Mouse (Mus musculus): Measurements from ENCODE around the gene Katnal1. TPM values are rescaled to one million over a fixed set of nuclear protein-coding genes. Genes with fewer than 3 reads are reported as not detected.

The Katnal1 gene
- polyA plus RNA-seq, 1 experiment from 2014 or later: 9.0 TPM

DNA sequence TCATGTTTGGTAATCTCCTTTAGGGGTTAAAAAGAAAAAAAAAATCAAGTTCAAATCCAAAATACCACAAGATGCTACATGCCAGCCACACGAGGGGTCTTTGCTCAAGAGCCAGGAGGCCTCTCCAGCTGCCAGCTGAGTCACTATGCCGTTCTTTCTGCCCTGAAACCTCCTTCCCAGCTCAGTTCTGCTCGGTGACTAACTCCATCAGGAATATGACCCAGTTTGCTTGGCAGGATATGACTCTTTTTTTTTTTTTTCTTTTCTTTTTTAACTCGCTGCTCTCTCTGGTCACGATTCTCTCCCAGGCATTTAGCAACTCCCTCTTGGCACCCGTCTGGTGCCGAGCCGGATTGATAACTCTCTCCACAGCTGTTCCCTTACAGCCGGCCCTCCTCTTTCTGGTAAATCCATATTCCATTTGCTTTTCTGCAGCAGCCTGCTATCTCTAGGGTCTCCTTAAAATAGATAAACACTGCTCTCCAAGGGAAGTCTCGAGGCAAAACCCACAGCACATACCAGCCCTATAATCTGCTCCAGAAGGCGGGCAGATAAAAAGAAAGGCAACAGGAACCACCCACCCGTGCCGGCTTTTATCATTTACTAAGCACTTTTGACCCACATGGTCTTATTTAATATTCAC lies 36.7 kb upstream of the Katnal1 start:
- Histone ChIP-seq H3K9me3 (replicated peaks) (no peaks in the 10 kb centered on the region), H3K4me2 (peak overlapping the region; percentile 63), H3K9ac (peak overlapping the region; percentile 32; the same call in 1 of the 2 replicates), H3K4me1 (replicated peaks) (peaks cover 66% of the 10 kb centered on the region), H3K4me3 (replicated peaks) (peak overlapping the region; percentile 22; the same call in 1 of the 2 replicates), H3K36me3 (replicated peaks) (no peaks in the 10 kb centered on the region), H3K27ac (replicated peaks) (peak overlapping the region; percentile 86), H3K27me3 (no peaks in the 10 kb centered on the region)
- WGBS (ENCODE audit: insufficient replicate concordance): 7% methylated on average over 13 of the region's 13 CpGs
- peak; percentile 90 for ATAC-seq (ENCODE audit: insufficient read depth)

DNA sequence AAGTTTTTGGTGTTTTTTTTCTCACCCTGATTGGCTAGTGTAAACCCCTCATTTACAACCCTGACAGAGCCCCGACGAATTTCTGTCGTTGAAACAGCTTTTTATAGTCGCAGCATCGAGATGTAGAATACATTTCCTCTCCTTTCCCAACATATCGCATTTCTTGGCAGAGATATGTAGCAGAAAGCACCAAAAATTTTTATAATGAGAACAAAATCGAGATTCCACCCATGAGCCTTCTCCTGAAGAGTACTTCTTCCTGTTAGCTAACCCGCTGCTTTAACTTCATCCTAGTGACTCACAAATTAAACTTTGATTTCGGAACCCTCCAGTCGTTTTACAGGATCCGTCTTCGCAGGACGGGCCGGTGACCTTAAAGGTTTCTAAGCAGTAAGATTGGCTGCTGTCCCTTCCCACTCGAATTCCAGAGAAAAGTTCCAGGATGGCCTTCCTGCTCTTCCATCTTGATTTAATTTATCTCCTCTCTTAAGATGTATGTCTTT lies 36.0 kb upstream of the Katnal1 start:
- H3K4me2 ChIP-seq: peak overlapping the region; percentile 63
- no peak for ATAC-seq (ENCODE audit: insufficient read depth)
- H3K9me3 ChIP-seq (replicated peaks): no peaks in the 10 kb centered on the region
- peaks cover 67% of the 10 kb centered on the region for H3K4me1 ChIP-seq (replicated peaks)
- no peaks in the 10 kb centered on the region for H3K27me3 ChIP-seq
- WGBS (ENCODE audit: insufficient replicate concordance): 76% methylated on average over 15 of the region's 15 CpGs
- H3K4me3 ChIP-seq (replicated peaks): no peak overlapping the region
- H3K36me3 ChIP-seq (replicated peaks): no peaks in the 10 kb centered on the region
- H3K9ac ChIP-seq: peak overlapping the region; percentile 32; the same call in 1 of the 2 replicates
- peak overlapping the region; percentile 86 for H3K27ac ChIP-seq (replicated peaks)

GRCm38 (mm10) chr5:148964251-148964650 lies 35.1 kb upstream of the Katnal1 start:
- H3K4me1 ChIP-seq (replicated peaks): peaks cover 70% of the 10 kb centered on the region
- WGBS (ENCODE audit: insufficient replicate concordance): 79% methylated on average over 1 of the region's 1 CpGs
- no peaks in the 10 kb centered on the region for H3K27me3 ChIP-seq
- no peak for ATAC-seq (ENCODE audit: insufficient read depth)
- no peak overlapping the region for H3K4me3 ChIP-seq (replicated peaks)
- no peaks in the 10 kb centered on the region for H3K36me3 ChIP-seq (replicated peaks)
- H3K9ac ChIP-seq: no peak overlapping the region
- no peak overlapping the region for H3K27ac ChIP-seq (replicated peaks)
- no peak overlapping the region for H3K4me2 ChIP-seq
- H3K9me3 ChIP-seq (replicated peaks): no peaks in the 10 kb centered on the region

GRCm38 (mm10) chr5:148960211-148960610 lies 31.1 kb upstream of the Katnal1 start:
- Histone ChIP-seq H3K9ac (peak overlapping the region; percentile 45; the same call in 1 of the 2 replicates), H3K27me3 (no peaks in the 10 kb centered on the region)

DNA sequence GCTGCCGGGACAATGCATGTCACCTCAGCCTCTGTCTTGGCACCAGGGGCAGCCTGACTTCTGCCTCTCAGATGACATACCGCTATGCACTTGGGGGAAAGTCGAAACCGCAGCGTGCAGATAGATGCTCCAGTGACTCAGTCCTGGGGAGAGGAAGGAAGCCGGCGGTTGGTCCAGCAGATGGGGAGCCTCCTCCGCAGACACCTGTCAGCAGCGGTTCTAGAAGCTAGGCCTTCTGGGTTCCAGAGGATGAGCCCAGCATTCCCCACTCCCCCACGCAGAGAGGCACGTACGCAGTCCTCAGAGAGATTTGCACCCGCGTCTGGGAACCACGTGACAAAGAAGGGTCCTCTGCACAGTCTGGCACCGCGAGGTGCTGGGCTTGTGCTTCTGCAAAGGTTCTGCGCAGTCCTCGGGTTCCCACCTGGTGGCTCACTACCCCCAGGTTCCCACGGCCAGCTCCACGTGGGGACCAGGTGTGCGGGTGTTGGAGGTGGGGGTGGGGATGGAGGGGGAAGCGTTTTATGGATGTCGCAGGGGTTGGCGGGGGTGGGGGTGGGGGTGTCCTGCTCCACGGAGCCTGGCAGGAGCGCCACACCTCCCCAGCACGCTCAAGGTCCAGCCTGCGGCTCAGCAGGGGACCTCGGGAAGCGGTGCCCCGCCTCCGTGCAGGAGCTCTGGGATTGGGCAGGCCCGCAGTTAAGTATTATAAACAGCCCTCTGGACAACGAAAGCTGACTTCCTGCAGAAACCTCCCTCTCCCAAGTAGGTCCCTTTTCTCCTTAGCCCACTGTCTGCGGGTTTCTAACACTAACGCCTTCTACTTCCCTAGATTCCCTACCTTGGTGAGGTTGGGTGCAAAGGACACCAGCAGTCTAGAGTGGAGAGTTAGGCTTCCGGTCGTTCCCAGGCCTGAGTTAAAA lies 30.2 kb upstream of the Katnal1 start:
- Histone ChIP-seq H3K4me2 (peak overlapping the region; percentile 91), H3K9ac (peak overlapping the region; percentile 45), H3K27ac (replicated peaks) (peak overlapping the region; percentile 51), H3K36me3 (replicated peaks) (no peaks in the 10 kb centered on the region), H3K4me3 (replicated peaks) (peak overlapping the region; percentile 58), H3K4me1 (replicated peaks) (peaks cover 66% of the 10 kb centered on the region), H3K27me3 (no peaks in the 10 kb centered on the region), H3K9me3 (replicated peaks) (no peaks in the 10 kb centered on the region)
- WGBS (ENCODE audit: insufficient replicate concordance): 3% methylated on average over 39 of the region's 39 CpGs
- peak; percentile 71 for ATAC-seq (ENCODE audit: insufficient read depth)

More at GRCm38 (mm10) chr5:148960211-148960610, 31.1 kb upstream of the Katnal1 start:
- 65% methylated on average over 10 of the region's 10 CpGs for WGBS (ENCODE audit: insufficient replicate concordance)
- peaks cover 66% of the 10 kb centered on the region for H3K4me1 ChIP-seq (replicated peaks)
- H3K9me3 ChIP-seq (replicated peaks): no peaks in the 10 kb centered on the region
- H3K36me3 ChIP-seq (replicated peaks): no peaks in the 10 kb centered on the region
- peak overlapping the region; percentile 51 for H3K27ac ChIP-seq (replicated peaks)
- peak overlapping the region; percentile 91 for H3K4me2 ChIP-seq
- H3K4me3 ChIP-seq (replicated peaks): peak overlapping the region; percentile 58; the same call in 1 of the 2 replicates
- ATAC-seq (ENCODE audit: insufficient read depth): no peak

DNA sequence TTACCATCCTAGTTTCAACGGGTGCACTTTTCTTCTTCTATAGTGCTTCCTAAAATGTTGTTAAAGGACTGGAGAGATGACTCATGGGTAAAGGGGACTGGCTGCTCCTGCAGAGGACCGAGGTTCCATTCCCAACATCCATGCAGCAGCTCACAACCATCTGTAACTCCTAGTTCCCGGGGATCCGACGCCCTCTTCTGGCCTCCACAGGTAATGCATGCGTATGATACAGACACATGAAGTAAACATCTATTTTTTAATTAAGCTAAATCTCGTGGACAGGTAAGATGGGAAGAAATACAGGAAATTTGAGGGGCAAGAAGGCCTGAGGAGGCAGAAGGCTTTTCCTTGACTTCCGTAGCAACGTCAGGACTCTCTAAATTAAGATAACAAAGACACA lies 29.2 kb upstream of the Katnal1 start:
- 26% methylated on average over 9 of the region's 9 CpGs for WGBS (ENCODE audit: insufficient replicate concordance)
- ATAC-seq (ENCODE audit: insufficient read depth): no peak
- peak overlapping the region; percentile 45 for H3K9ac ChIP-seq
- no peaks in the 10 kb centered on the region for H3K36me3 ChIP-seq (replicated peaks)
- no peaks in the 10 kb centered on the region for H3K9me3 ChIP-seq (replicated peaks)
- peaks cover 65% of the 10 kb centered on the region for H3K4me1 ChIP-seq (replicated peaks)
- H3K4me3 ChIP-seq (replicated peaks): peak overlapping the region; percentile 58
- peak overlapping the region; percentile 91 for H3K4me2 ChIP-seq
- H3K27ac ChIP-seq (replicated peaks): peak overlapping the region; percentile 51; the same call in 1 of the 2 replicates
- H3K27me3 ChIP-seq: no peaks in the 10 kb centered on the region

DNA sequence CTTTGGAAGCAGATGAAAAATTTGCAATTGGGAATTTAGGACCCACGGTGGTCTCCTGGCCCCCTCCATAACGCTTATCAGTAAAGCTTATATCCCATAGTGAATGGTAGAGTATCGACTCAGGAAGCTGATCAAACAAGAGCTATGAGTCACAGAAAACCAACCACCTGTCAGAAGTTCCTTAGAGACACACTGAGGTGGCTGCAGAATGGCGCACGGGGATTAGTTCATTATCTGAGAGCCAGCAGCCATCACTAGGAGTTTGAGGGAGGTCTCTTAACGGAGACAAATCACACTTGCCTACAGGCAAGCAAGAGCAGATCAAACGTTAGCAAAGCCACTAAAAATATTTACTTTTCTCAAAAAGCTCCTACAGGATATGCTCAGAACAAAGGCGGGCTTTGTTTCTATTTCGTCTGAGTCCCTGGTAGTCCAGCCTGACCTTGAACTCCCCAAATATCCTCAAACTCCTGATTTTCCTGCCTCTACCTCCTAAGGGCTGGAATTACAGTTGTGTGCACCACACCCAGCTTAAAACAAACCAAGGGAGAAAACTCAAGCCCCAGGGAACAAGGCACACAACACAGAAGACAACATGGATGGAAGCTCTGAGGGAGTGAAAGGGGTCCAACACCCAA lies 27.9 kb upstream of the Katnal1 start:
- 36% methylated on average over 9 of the region's 9 CpGs for WGBS (ENCODE audit: insufficient replicate concordance)
- H3K4me1 ChIP-seq (replicated peaks): peaks cover 71% of the 10 kb centered on the region
- H3K27ac ChIP-seq (replicated peaks): peak overlapping the region; percentile 74; the same call in 1 of the 2 replicates
- no peak overlapping the region for H3K9ac ChIP-seq
- H3K4me2 ChIP-seq: peak overlapping the region; percentile 15
- no peak overlapping the region for H3K4me3 ChIP-seq (replicated peaks)
- no peaks in the 10 kb centered on the region for H3K36me3 ChIP-seq (replicated peaks)
- no peaks in the 10 kb centered on the region for H3K27me3 ChIP-seq
- ATAC-seq (ENCODE audit: insufficient read depth): no peak
- H3K9me3 ChIP-seq (replicated peaks): no peaks in the 10 kb centered on the region

- 62% methylated on average over 9 of the region's 9 CpGs for WGBS (ENCODE audit: insufficient replicate concordance)
- Histone ChIP-seq H3K4me1 (replicated peaks) (peaks cover 71% of the 10 kb centered on the region), H3K27ac (replicated peaks) (peak overlapping the region; percentile 74)
Observed at GRCm38 (mm10) chr5:148956091-148956490, 27.0 kb upstream of the Katnal1 start.

DNA sequence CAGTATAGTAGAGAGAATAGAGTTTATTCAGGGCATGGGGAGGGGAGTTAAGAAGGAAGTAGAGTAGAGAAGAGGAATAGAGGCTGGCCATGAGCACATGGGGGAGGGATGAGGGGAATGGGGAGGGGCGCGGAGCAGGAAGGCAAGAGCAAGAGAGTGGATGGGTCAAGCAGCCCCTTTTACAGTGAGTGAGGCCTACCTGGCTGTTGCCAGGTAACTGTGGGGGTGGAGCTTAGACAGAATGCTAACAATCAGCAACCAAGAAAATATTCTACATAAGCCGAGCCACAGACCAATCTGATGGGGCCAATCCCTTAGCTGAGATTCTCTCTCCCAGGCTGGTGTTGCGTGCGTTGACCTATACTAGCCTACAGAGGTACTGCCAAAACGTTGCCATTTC lies 26.5 kb upstream of the Katnal1 start:
- no peak for ATAC-seq (ENCODE audit: insufficient read depth)
- Histone ChIP-seq H3K4me3 (replicated peaks) (no peak overlapping the region), H3K4me1 (replicated peaks) (peaks cover 68% of the 10 kb centered on the region), H3K9ac (no peak overlapping the region), H3K27ac (replicated peaks) (peak overlapping the region; percentile 74), H3K27me3 (no peaks in the 10 kb centered on the region), H3K9me3 (replicated peaks) (no peaks in the 10 kb centered on the region), H3K4me2 (no peak overlapping the region), H3K36me3 (replicated peaks) (no peaks in the 10 kb centered on the region)
- WGBS (ENCODE audit: insufficient replicate concordance): 72% methylated on average over 6 of the region's 6 CpGs

More at GRCm38 (mm10) chr5:148956091-148956490, 27.0 kb upstream of the Katnal1 start:
- H3K9ac ChIP-seq: no peak overlapping the region
- H3K9me3 ChIP-seq (replicated peaks): no peaks in the 10 kb centered on the region
- H3K4me3 ChIP-seq (replicated peaks): no peak overlapping the region
- peak overlapping the region; percentile 36 for H3K4me2 ChIP-seq
- no peaks in the 10 kb centered on the region for H3K27me3 ChIP-seq
- no peaks in the 10 kb centered on the region for H3K36me3 ChIP-seq (replicated peaks)
- ATAC-seq (ENCODE audit: insufficient read depth): no peak

GRCm38 (mm10) chr5:148954314-148955060 lies 25.4 kb upstream of the Katnal1 start:
- no peak for ATAC-seq (ENCODE audit: insufficient read depth)
- H3K4me1 ChIP-seq (replicated peaks): peaks cover 58% of the 10 kb centered on the region
- WGBS (ENCODE audit: insufficient replicate concordance): 60% methylated on average over 22 of the region's 22 CpGs

More at GRCm38 (mm10) chr5:148954314-148955060, 25.4 kb upstream of the Katnal1 start:
- no peak overlapping the region for H3K9ac ChIP-seq
- H3K4me2 ChIP-seq: no peak overlapping the region
- H3K27ac ChIP-seq (replicated peaks): 0 out of 2 replicates have a peak overlapping the region, but pooled peaks have one; percentile 74
- no peaks in the 10 kb centered on the region for H3K9me3 ChIP-seq (replicated peaks)
- no peaks in the 10 kb centered on the region for H3K36me3 ChIP-seq (replicated peaks)
- no peaks in the 10 kb centered on the region for H3K27me3 ChIP-seq
- H3K4me3 ChIP-seq (replicated peaks): no peak overlapping the region

All from liver, embryonic 15.5 days (tissue).